Mouse (Mus musculus) heart, embryonic 15.5 days (tissue): ENCODE results near the gene Wap. TPM values are rescaled to one million over a fixed set of nuclear protein-coding genes. Genes with fewer than 3 reads are reported as not detected.
A peak's percentile ranks its signal among the peaks of the same experiment; 100 is the strongest.

Experiments used
- ATAC-seq: fragments of 200-750 bp; cut with Nextera tagmentation; replicated peaks from 2 replicates; pipeline ENCODE4 v1.8.0; 2017; ENCODE audit warnings: low read depth, moderate TSS enrichment; ENCODE audit not compliant: insufficient number of reproducible peaks, insufficient read depth, low FRiP score
- H3K27ac ChIP-seq: fragments of 300-500 bp; sonication (generic); 2 replicates; pipeline ENCODE4 v1.5.1; 2015; ENCODE audit warnings: mild to moderate bottlenecking, inconsistent platforms
- H3K27me3 ChIP-seq: fragments of 300-500 bp; sonication (generic); 2 replicates; pipeline ENCODE4 v1.6.1; 2015; ENCODE audit warnings: inconsistent platforms
- H3K36me3 ChIP-seq: fragments of 300-500 bp; sonication (generic); 2 replicates; pipeline ENCODE4 v1.6.1; 2015; ENCODE audit warnings: mild to moderate bottlenecking, inconsistent platforms
- H3K4me1 ChIP-seq: fragments of 300-500 bp; sonication (generic); replicated peaks from 2 replicates; pipeline ENCODE4 v1.6.1; 2015; ENCODE audit warnings: inconsistent platforms
- H3K4me2 ChIP-seq: fragments of 300-500 bp; sonication (generic); 2 replicates; pipeline ENCODE4 v1.6.1; 2015; ENCODE audit warnings: inconsistent platforms, mild to moderate bottlenecking, moderate library complexity
- H3K4me3 ChIP-seq: fragments of 300-500 bp; sonication (generic); 2 replicates; pipeline ENCODE4 v1.5.1; 2015; ENCODE audit warnings: mild to moderate bottlenecking, inconsistent platforms
- H3K9ac ChIP-seq: fragments of 300-500 bp; sonication (generic); 2 replicates; pipeline ENCODE4 v1.6.1; 2015; ENCODE audit warnings: mild to moderate bottlenecking, inconsistent platforms
- H3K9me3 ChIP-seq: fragments of 300-500 bp; sonication (generic); replicated peaks from 2 replicates; pipeline ENCODE4 v1.6.1; 2016; ENCODE audit warnings: inconsistent platforms
- WGBS: fragments of 180-500 bp; shearing (Covaris S2); methylation state at CpG from one replicate; pipeline ENCODE4 v1.1.7; 2015; ENCODE audit warnings: mixed read lengths; 5-methylcytosine and 5-hydroxymethylcytosine counted together
- polyA plus RNA-seq: library from polyadenylated mRNA; unstranded; fragments of >200 nt; fragmentation: Nextera tagmentation; extraction: Ambion mirVana; gene quantifications from 2 replicates; pipeline ENCODE4 v1.2.1, GENCODE M21; 2015

Wap gene
- polyA plus RNA-seq, 1 experiment from 2014 or later, result not detected

DNA sequence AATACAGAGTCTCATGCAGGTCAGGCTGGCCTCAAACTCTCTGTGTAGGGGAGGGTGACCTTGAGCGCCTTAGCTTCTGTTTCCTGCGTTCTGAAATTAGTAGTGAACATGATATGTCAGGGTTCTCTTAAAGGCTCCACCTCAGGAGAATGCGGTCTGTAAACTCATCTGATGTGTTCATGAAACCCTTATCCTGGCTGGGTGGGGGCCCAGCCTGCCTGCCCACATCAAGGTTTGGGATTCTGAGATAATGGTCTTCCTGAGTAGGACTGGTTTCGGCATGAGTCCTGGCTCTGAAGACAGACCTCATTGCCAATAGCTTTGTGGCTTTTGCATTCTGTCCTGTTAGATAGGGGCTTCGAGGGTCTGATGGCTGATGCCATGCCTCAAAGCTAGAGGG is 43.1 kb downstream of the Wap start:
- no peak for ATAC-seq
- Histone ChIP-seq H3K4me1 (peaks cover 41% of the 10 kb centered on the region), H3K36me3 (peaks cover 61% of the 10 kb centered on the region; the same call in 1 of the 2 replicates), H3K9me3 (no peaks in the 10 kb centered on the region), H3K9ac (no peak overlapping the region), H3K4me2 (no peak overlapping the region), H3K4me3 (no peak overlapping the region), H3K27ac (peak overlapping the region; percentile 30; the same call in 1 of the 2 replicates), H3K27me3 (peaks cover 6% of the 10 kb centered on the region; the same call in 1 of the 2 replicates)
- 56% methylated on average over 5 of the region's 5 CpGs for whole genome bisulfite sequencing

DNA sequence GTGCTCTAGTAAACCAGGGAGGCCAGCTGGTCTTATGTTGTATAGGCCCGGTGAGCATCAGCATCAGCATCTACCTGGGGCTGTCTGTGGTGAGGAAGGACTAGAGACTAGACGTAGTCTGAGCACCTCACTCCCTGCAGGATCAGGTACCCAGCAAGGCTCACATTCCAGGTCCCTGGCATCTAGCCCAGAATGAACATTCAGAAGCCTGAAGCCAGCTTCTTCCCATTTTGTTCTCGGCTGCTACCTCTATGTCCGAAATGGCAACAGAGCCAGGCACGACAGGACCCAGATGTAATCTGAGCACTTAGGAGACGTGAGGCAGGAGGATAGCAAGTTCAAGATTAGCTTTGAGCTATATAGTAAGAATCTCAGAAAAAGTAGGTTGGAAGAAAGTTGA is 43.6 kb downstream of the Wap start:
- Histone ChIP-seq H3K4me2 (no peak overlapping the region), H3K9ac (no peak overlapping the region), H3K27me3 (peaks cover 2% of the 10 kb centered on the region; the same call in 1 of the 2 replicates), H3K9me3 (no peaks in the 10 kb centered on the region), H3K4me3 (no peak overlapping the region), H3K4me1 (peaks cover 39% of the 10 kb centered on the region), H3K27ac (peak overlapping the region; percentile 30; the same call in 1 of the 2 replicates), H3K36me3 (peaks cover 66% of the 10 kb centered on the region; the same call in 1 of the 2 replicates)
- no peak for ATAC-seq
- WGBS, result 43% methylated on average over 6 of the region's 6 CpGs

DNA sequence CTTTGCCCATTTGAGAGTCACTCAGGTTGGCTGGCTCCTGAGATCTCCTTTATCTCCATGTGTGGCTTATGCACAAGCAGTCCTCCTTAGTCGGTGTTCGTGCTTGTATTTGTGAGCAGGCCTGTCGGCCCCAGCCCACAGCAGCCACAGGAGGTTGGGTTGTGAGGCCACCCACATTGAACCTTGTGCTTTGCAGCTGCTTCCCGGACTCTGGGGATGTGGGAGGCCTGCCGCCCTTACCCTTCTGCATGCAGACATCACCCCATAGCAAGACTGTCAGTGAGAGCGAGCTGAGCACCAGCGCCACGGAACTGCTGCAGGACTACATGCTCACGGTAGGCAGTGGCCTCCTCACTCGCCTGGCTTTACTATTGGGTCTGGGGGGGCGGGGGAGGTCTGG is 45.0 kb downstream of the Wap start:
- Histone ChIP-seq H3K4me1 (peaks cover 25% of the 10 kb centered on the region), H3K27ac (no peak overlapping the region), H3K4me2 (no peak overlapping the region), H3K4me3 (no peak overlapping the region), H3K9me3 (no peaks in the 10 kb centered on the region), H3K9ac (no peak overlapping the region), H3K27me3 (no peaks in the 10 kb centered on the region), H3K36me3 (peaks cover 74% of the 10 kb centered on the region; the same call in 1 of the 2 replicates)
- WGBS, result 81% methylated on average over 11 of the region's 11 CpGs
- no peak for ATAC-seq

DNA sequence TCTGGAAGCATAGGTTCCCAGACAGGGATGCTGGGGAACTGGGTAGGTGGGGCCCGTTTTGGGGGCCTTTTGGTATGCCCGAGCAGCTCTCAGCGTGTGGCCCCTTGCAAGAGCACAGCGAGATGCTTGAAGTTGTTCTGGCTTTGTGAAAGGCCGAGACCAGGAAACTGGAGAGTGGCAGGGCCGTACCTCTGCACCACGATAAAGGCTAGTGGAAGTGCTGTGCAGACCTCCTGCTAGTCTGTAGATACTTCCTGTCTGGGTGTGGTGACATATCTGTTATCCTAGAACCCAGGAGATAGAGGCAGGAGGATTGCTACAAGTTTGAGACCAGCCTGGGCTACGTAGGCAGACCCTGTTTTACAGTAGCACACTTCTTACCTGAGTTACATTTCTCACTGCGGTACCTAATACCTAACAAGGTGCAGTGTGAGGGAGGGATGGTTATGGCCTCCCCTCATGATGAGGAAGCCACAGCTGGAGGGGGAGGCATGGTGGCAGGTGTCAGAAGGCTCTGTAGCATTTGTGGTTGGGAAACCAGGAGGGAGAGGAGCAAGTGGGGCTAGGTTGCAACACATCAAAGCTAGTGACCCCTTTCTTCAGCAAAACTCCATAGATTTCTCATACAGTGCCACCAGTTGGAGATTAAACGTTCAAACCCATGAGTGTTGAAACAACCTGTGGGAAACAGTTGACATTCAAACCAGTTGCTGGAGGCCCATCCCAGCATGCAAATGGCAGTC is 47.3 kb downstream of the Wap start:
- Histone ChIP-seq H3K9me3 (no peaks in the 10 kb centered on the region), H3K27ac (no peak overlapping the region), H3K9ac (no peak overlapping the region), H3K4me3 (no peak overlapping the region), H3K27me3 (no peaks in the 10 kb centered on the region), H3K4me1 (peaks cover 31% of the 10 kb centered on the region), H3K36me3 (peaks cover 59% of the 10 kb centered on the region; the same call in 1 of the 2 replicates), H3K4me2 (no peak overlapping the region)
- 78% methylated on average over 10 of the region's 10 CpGs for WGBS
- no peak for ATAC-seq

DNA sequence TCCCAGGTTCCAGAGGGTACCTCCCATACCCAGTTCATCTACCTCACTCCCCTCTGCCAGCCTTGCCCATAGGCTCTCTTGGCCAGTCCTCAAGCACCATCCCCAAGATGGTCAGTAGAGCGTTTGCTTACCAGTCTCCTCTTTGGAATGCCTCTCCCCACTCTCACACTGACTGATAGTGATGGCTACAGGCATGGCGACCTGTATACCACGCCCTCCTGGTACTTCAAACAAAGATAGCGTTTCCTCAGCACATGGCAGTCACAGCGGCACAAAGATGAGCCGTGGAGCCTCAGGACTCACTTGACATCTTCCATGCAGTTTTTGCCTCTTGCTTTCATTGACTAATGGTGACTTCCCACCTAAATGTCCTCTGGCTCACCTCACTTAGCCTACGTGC is 48.6 kb downstream of the Wap start:
- 80% methylated on average over 7 of the region's 7 CpGs for WGBS
- ATAC-seq, result no peak
- Histone ChIP-seq H3K9ac (no peak overlapping the region), H3K4me3 (no peak overlapping the region), H3K27me3 (no peaks in the 10 kb centered on the region), H3K9me3 (no peaks in the 10 kb centered on the region), H3K4me1 (peaks cover 26% of the 10 kb centered on the region), H3K27ac (no peak overlapping the region), H3K4me2 (no peak overlapping the region), H3K36me3 (peaks cover 66% of the 10 kb centered on the region; the same call in 1 of the 2 replicates)

DNA sequence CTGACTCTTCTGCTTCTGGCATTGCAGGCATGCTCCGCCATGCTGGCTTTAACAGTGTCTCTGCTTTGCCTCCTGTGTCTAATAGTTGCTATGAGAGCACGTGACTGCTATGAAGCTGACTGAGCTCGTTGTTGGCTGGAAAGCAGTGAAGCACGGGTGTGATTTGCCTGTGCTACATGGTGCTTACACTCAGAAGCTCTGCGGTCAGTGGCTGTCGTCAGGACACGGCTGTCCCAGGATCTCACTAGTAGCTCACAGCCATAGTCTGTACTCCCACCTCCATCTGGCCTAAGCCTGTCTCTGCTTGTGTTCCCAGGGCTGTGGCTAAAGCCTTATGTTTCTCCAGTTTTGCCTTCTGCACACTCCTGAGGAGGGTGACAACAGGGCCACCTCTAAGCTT is 50.1 kb downstream of the Wap start:
- no peak overlapping the region for H3K27ac ChIP-seq
- ATAC-seq, result no peak
- H3K4me3 ChIP-seq, result no peak overlapping the region
- H3K4me2 ChIP-seq, result no peak overlapping the region
- H3K27me3 ChIP-seq, result no peaks in the 10 kb centered on the region
- 83% methylated on average over 7 of the region's 7 CpGs for WGBS
- H3K9me3 ChIP-seq, result no peaks in the 10 kb centered on the region
- H3K36me3 ChIP-seq, result peaks cover 57% of the 10 kb centered on the region; the same call in 1 of the 2 replicates
- peaks cover 18% of the 10 kb centered on the region for H3K4me1 ChIP-seq
- H3K9ac ChIP-seq, result no peak overlapping the region

DNA sequence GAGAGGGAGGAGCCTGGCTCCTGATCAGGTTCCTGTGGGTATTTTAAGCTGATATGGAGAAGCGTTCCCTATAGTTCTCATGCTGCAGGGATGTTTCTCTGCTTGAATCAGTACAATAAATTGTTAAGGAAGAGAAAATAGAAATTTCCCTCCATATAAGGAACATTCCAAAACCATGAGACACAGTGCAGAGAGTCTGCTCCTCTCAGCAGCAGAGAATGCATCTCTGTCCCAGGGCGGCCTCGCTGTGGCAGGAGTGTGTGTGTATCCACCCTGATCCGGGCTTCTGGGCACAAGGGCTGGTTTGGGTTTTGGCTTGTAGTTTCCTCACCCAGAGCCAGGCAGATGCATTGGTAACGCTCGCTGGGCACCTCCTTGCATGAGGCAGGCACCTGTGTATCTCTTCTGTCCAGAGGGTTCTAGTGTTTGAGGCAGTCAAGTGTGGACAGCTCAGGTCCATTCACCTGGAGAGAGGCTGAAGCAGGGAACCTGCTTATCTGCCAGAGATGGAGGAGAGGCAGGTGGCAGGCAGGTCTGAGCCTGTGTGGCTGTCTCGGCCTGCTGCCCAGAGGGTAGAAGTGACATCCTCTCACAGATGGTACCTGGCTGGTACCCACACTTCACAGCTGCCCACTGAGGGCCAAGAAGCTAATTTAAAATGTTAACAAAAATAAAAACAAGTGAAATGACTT is 51.0 kb downstream of the Wap start:
- H3K36me3 ChIP-seq, result peaks cover 48% of the 10 kb centered on the region; the same call in 1 of the 2 replicates
- H3K4me2 ChIP-seq, result no peak overlapping the region
- H3K4me3 ChIP-seq, result no peak overlapping the region
- no peak overlapping the region for H3K9ac ChIP-seq
- H3K4me1 ChIP-seq, result peaks cover 18% of the 10 kb centered on the region
- H3K27ac ChIP-seq, result peak overlapping the region; percentile 8
- 71% methylated on average over 7 of the region's 7 CpGs for WGBS
- H3K27me3 ChIP-seq, result no peaks in the 10 kb centered on the region
- no peaks in the 10 kb centered on the region for H3K9me3 ChIP-seq
- ATAC-seq, result no peak

DNA sequence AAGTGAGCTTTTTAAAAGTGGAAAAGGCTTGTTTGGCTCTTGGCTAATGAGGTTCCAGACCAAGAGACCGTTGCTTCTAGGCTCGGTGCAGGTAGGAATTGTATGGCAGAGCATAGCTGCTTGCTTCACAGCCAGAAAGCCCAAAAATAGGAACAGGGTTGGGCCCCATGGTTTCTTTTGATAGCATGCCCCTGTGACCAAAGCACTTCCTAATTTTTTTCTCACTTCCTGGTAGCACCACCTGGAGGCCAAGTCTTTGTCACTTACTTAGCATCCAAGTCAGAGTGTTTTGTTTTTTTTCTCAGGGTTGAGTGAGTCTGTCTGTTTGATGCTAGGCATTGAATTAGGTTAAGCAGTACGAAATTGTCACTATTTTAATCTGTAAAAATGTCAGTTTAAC is 51.8 kb downstream of the Wap start:
- H3K27ac ChIP-seq, result peak overlapping the region; percentile 8; the same call in 1 of the 2 replicates
- WGBS, result 53% methylated on average over 3 of the region's 3 CpGs
- peaks cover 18% of the 10 kb centered on the region for H3K4me1 ChIP-seq
- H3K4me2 ChIP-seq, result no peak overlapping the region
- no peak overlapping the region for H3K4me3 ChIP-seq
- no peak overlapping the region for H3K9ac ChIP-seq
- peaks cover 41% of the 10 kb centered on the region; the same call in 1 of the 2 replicates for H3K36me3 ChIP-seq
- H3K27me3 ChIP-seq, result no peaks in the 10 kb centered on the region
- H3K9me3 ChIP-seq, result no peaks in the 10 kb centered on the region
- ATAC-seq, result no peak

DNA sequence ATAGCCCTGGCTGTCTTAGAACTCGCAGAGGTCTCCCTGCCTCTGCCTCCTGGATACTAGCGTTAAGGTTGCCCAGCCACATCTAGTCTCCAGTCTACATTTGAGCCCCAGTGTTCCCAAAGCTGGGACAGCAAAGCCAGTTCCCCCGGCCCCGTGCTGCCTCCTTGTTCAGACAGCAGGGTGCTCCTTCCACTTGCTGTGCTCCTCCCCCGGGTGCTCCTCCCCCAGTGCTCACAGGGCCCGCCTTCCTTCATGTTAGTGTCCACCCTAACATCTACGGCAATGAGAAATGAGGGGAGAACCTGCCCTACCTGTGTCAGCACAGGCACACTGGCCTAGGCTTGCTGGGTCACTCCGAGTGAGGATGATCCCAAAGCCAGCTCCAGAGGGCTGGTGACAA is 52.7 kb downstream of the Wap start:
- peaks cover 18% of the 10 kb centered on the region for H3K4me1 ChIP-seq
- no peak overlapping the region for H3K4me3 ChIP-seq
- H3K27ac ChIP-seq, result no peak overlapping the region
- no peak overlapping the region for H3K9ac ChIP-seq
- H3K36me3 ChIP-seq, result peaks cover 32% of the 10 kb centered on the region; the same call in 1 of the 2 replicates
- H3K27me3 ChIP-seq, result no peaks in the 10 kb centered on the region
- ATAC-seq, result no peak
- 92% methylated on average over 8 of the region's 8 CpGs for WGBS
- H3K9me3 ChIP-seq, result no peaks in the 10 kb centered on the region
- no peak overlapping the region for H3K4me2 ChIP-seq
